Mouse (Mus musculus) stomach, postnatal 0 days (tissue): ENCODE measurements at regions not wholly inside any gene's neighbourhood (a gene's known extent, or its start where the extent isn't known, plus 50 kb on each side); places are given as distances from the start of the nearest gene placed in this dataset.

Experiments used
- CTCF ChIP-seq: IDR thresholded peaks from 2 replicates; pipeline ENCODE4 v1.5.1; 2016; ENCODE audit warnings: antibody characterized with exemption, low read depth, mild to moderate bottlenecking, moderate library complexity
- EP300 ChIP-seq: optimal IDR thresholded peaks from 2 replicates; pipeline ENCODE3; 2016; ENCODE audit warnings: antibody characterized with exemption

GRCm38 (mm10) chr13:110492296-110493001, 97.6 kb downstream of the Plk2 start:
- TF ChIP-seq EP300, result no peak
- no peak for TF ChIP-seq CTCF
